Mouse (Mus musculus) intestine, embryonic 14.5 days (tissue): ENCODE data around the gene Tmem79. TPM values are rescaled to one million over a fixed set of nuclear protein-coding genes. Genes with fewer than 3 reads are reported as not detected.

Source experiments
- ATAC-seq: fragments of 200-750 bp; cut with Nextera tagmentation; replicated peaks from 2 replicates; pipeline ENCODE4 v1.8.0; 2017; ENCODE audit warnings: low read depth, moderate number of reproducible peaks, moderate TSS enrichment, moderate library complexity; ENCODE audit not compliant: low FRiP score, low TSS enrichment
- DNase-seq: peaks from one replicate; pipeline ENCODE4 v3.0.0-alpha.2; 2018; ENCODE audit warnings: low spot score
- H3K27ac ChIP-seq: fragments of 300-500 bp; sonication (generic); 2 replicates; pipeline ENCODE4 v1.5.1; 2014; ENCODE audit warnings: low read depth, mild to moderate bottlenecking, control low read depth
- H3K27me3 ChIP-seq: fragments of 300-500 bp; sonication (generic); replicated peaks from 2 replicates; pipeline ENCODE4 v1.6.1; 2014; ENCODE audit warnings: low read length, control low read depth; ENCODE audit not compliant: control insufficient read depth, insufficient read depth
- H3K36me3 ChIP-seq: fragments of 300-500 bp; sonication (generic); 2 replicates; pipeline ENCODE4 v1.6.1; 2014; ENCODE audit warnings: low read length, control low read depth; ENCODE audit not compliant: control insufficient read depth, insufficient read depth
- H3K4me1 ChIP-seq: fragments of 300-500 bp; sonication (generic); replicated peaks from 2 replicates; pipeline ENCODE4 v1.6.1; 2014; ENCODE audit warnings: low read length, control low read depth, mixed read lengths; ENCODE audit not compliant: control insufficient read depth, insufficient read depth
- H3K4me2 ChIP-seq: fragments of 300-500 bp; sonication (generic); 2 replicates; pipeline ENCODE4 v1.6.1; 2014; ENCODE audit warnings: low read length
- H3K4me3 ChIP-seq: fragments of 300-500 bp; sonication (generic); 2 replicates; pipeline ENCODE4 v1.5.1; 2014; ENCODE audit warnings: low read depth, low read length, control low read depth, mixed read lengths
- H3K9ac ChIP-seq: fragments of 300-500 bp; sonication (generic); 2 replicates; pipeline ENCODE4 v1.6.1; 2014; ENCODE audit warnings: mild to moderate bottlenecking, low read length
- H3K9me3 ChIP-seq: fragments of 300-500 bp; sonication (generic); 2 replicates; pipeline ENCODE4 v1.6.1; 2016; ENCODE audit warnings: low read length, control low read depth; ENCODE audit not compliant: control insufficient read depth
- WGBS: fragments of 180-500 bp; shearing (Covaris S2); extraction: QIAGEN DNeasy Blood & Tissue Kit; methylation state at CpG from one replicate; pipeline ENCODE4 v1.1.7; 2014; 5-methylcytosine and 5-hydroxymethylcytosine counted together
- polyA plus RNA-seq: library from polyadenylated mRNA; unstranded; fragments of >200 nt; fragmentation: Nextera tagmentation; extraction: Ambion mirVana; gene quantifications from 2 replicates; pipeline ENCODE4 v1.2.1, GENCODE M21; 2014

Tmem79 gene
- polyA plus RNA-seq, 1 experiment from 2014 or later = 17.3 TPM

DNA sequence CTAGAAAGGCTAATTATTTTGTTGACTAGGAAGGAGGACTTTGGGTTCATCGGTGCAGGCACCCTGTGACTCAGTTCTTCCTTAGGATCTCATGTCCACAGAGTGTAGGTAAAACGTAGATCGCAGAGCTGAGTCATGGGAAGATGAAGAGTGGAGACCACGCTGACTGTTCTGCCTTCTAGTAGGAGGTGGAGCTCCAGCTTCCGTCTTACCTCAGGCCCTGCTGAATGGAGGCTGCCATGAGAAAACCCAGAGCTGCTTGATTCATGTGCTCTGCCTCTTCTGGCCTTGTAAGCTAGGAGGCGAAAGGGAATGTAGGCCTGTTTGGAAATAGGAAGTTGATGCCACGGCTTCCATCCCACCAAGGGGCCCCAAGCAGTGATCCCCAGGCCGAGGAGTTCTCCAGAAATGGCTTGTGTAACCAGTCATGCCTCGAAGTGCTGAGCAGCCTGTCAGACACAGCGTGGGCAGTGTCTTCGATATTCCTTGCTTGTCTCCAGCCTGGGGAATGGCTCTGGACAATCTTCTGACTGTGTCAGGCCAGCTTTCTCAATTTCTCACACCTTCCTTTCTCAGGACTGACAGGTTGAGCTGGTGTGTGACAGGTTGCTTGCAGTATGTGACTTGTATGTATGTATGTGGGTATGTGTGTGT is 1.5 kb upstream of the Tmem79 start:
- ATAC-seq (no peak), DNase-seq (peak; percentile 61)
- Histone ChIP-seq H3K27ac (0 out of 2 replicates have a peak overlapping the region, but pooled peaks have one; percentile 3), H3K27me3 (no peaks in the 10 kb centered on the region), H3K9me3 (no peaks in the 10 kb centered on the region), H3K4me3 (0 out of 2 replicates have a peak overlapping the region, but pooled peaks have one; percentile 11), H3K4me2 (peak overlapping the region; percentile 55), H3K9ac (no peak overlapping the region), H3K36me3 (peaks cover 12% of the 10 kb centered on the region), H3K4me1 (peaks cover 12% of the 10 kb centered on the region)
- WGBS = 50% methylated on average over 11 of the region's 11 CpGs

DNA sequence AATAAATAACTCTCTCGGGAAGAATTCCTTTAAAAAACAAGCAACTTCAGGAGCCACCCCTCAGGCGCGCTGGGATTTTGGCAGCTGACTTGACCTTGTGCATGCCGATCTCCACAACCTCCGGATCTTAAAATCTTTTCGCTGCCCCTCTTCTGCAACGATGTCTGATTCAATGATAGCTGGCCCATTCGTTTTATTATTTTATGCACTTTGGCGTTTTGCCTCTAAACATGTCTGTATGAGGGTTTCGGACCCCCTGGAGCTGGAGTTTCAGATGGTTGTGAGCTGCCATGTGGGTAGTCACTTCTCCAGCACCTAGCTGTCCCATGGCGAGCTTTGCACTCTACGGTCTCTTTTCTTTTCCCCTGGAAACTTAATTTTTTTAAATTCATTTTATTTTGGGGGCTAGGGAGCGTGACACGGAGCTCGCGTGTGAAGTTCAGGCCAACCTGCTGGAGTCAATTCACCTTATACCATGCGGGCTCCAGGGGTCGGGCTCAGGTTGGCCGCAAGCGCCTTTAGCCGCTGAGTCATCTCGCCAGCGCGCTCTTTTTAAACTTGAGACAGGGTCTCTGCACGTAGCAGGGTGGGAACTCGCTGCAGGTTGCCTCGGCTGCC is 403 bp downstream of the Tmem79 start:
- Histone ChIP-seq H3K36me3 (no peaks in the 10 kb centered on the region), H3K9me3 (no peaks in the 10 kb centered on the region), H3K4me3 (peak overlapping the region; percentile 82), H3K27ac (peak overlapping the region; percentile 93), H3K9ac (peak overlapping the region; percentile 92), H3K4me1 (peaks cover 12% of the 10 kb centered on the region), H3K27me3 (no peaks in the 10 kb centered on the region), H3K4me2 (peak overlapping the region; percentile 83)
- ATAC-seq = peak; percentile 40; the same call in 1 of the 2 replicates
- no peak for DNase-seq
- WGBS = under 1% methylated on average over 27 of the region's 27 CpGs

DNA sequence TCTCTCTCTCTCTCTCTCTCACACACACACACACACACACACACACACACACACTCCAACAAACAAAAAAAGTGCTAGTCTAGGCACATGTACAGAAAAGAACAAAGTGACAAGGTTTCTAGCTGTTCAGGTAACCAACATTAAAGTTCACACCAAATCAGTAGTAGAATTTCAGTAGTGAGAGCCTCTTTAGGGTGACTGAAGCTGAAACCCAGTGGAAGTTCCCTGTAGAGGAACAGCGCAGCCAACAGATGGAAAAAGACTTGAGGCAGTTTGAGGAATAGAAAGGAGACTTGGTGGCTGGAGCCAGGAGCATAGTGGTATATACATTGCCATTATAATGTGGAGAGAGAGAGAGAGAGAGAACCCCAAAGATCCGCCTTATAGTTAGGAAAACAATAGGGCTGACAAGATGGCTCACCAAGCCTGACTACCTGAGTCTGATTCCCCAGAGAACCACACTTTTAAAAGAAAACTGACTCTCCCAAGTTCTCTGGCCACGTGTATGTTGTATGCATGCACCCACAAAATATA is 979 bp downstream of the Tmem79 start:
- H3K4me1 ChIP-seq = peaks cover 12% of the 10 kb centered on the region
- no peaks in the 10 kb centered on the region for H3K9me3 ChIP-seq
- ATAC-seq (no peak), DNase-seq (no peak)
- H3K36me3 ChIP-seq = no peaks in the 10 kb centered on the region
- peak overlapping the region; percentile 82 for H3K4me3 ChIP-seq
- peak overlapping the region; percentile 92 for H3K9ac ChIP-seq
- H3K4me2 ChIP-seq = peak overlapping the region; percentile 83
- no peaks in the 10 kb centered on the region for H3K27me3 ChIP-seq
- 43% methylated on average over 3 of the region's 3 CpGs for WGBS
- peak overlapping the region; percentile 93 for H3K27ac ChIP-seq

DNA sequence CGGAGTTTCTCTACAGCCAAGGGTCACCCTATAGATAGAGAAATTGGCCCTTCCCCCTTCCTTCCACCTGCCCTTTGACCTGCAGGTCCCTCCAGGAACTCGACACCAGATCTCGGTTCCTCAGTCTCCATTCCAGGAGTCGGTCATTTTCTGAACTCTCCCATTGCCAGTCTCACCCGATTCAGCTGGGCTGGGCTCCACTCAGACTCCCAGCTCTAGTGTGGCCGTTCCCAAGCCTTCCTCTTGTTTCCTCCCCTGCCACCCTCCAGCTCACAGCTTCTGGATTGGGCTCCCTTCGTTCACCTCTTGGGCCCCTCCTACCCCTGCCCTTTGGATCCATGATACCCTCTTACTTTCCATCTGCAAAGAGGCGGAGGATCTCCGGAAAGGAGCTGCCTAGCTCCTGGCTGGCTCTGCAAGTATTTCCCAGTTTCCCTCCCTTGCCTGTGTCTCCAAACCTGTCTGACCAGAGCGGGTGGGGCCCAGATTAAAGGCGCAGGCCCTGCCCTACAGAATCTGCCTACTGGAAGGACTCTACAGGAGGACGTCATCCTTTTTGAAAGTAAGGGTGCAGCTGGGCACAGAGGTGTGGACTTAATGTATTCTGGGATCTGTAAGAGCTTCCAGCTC is 1.8 kb downstream of the Tmem79 start:
- peaks cover 5% of the 10 kb centered on the region; the same call in 1 of the 2 replicates for H3K36me3 ChIP-seq
- peak overlapping the region; percentile 78 for H3K27ac ChIP-seq
- H3K9ac ChIP-seq = peak overlapping the region; percentile 27
- WGBS = 40% methylated on average over 12 of the region's 12 CpGs
- DNase-seq (peak; percentile 74), ATAC-seq (peak; percentile 16)
- no peaks in the 10 kb centered on the region for H3K9me3 ChIP-seq
- H3K4me1 ChIP-seq = peaks cover 12% of the 10 kb centered on the region
- H3K27me3 ChIP-seq = no peaks in the 10 kb centered on the region
- H3K4me3 ChIP-seq = peak overlapping the region; percentile 21
- H3K4me2 ChIP-seq = peak overlapping the region; percentile 83

DNA sequence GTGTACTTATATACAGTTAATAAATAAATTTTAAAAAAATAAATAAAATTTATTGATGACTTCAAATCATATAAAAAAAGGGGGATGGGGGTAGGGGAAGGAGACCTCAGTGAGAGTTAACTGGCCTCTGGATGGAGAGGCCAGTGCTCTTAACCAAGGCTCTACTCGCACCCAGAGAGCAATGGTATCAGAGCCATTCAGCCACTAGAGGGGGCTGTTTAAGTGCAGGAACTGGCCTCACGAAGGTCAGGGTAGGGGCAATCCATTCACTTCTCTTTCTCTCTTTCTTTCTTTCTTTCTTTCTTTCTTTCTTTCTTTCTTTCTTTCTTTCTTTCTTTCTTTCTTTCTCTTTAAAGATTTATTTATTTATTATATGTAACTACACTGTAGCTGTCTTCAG is 4.7 kb downstream of the Tmem79 start:
- DNase-seq (no peak), ATAC-seq (no peak)
- Histone ChIP-seq H3K4me2 (no peak overlapping the region), H3K4me1 (no peaks in the 10 kb centered on the region; the same call in none of the 2 replicates), H3K4me3 (no peak overlapping the region), H3K36me3 (peaks cover 23% of the 10 kb centered on the region; the same call in 1 of the 2 replicates), H3K27ac (no peak overlapping the region), H3K27me3 (no peaks in the 10 kb centered on the region), H3K9me3 (no peaks in the 10 kb centered on the region), H3K9ac (no peak overlapping the region)
- WGBS = 21% methylated on average over 2 of the region's 2 CpGs

DNA sequence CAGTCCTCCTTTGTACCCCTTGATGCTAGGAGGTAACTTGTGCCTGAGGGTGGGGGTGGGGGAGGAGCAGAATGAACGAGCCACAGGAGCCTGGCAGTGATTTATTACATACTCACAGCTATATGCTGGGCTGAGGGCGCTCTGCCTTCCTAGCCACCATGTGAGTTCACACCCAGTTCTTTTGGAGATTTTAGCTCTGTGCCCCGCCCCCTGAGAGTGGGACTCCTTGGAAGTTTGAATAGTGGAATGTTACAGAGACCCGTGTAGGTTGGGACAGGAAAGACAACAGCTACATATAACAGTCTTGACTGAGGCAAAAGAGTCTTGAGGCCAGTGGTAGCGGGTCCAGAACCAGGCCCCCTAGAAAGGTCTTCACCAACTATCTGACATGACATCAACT is 7.0 kb downstream of the Tmem79 start:
- no peak for DNase-seq
- ATAC-seq = no peak
- H3K9ac ChIP-seq = no peak overlapping the region
- H3K9me3 ChIP-seq = no peaks in the 10 kb centered on the region
- no peaks in the 10 kb centered on the region for H3K27me3 ChIP-seq
- no peak overlapping the region for H3K4me2 ChIP-seq
- no peak overlapping the region for H3K27ac ChIP-seq
- H3K36me3 ChIP-seq = peaks cover 23% of the 10 kb centered on the region; the same call in 1 of the 2 replicates
- WGBS = 58% methylated on average over 5 of the region's 5 CpGs
- no peak overlapping the region for H3K4me3 ChIP-seq
- peaks cover 10% of the 10 kb centered on the region for H3K4me1 ChIP-seq

DNA sequence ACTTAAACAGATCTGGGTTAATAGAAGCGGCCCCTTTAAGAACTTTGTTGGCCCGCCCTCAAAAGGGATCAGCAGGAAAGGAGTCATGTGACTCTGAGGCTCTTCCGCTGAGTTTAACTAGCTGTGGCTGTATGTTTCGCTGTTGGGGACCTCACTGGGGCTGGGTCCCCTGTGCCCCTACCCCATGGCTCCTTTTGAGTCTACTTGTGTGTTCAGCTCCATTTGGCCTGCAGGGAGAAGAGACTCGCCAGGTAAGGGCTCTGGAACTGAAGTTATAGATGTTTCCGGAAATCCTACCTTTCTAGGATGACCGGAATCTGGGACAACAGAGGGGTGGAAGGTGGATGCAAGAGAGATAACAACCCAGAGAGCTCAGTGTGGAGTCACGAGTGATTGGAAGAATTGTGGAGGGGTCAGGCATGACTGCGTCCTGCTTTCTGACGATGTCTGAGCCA is 11.0 kb downstream of the Tmem79 start, which contains the start of gene Glmp:
Glmp (plus strand) TSS at position 73 of the 455 bp plus-strand sequence.
- Histone ChIP-seq H3K36me3 (peaks cover 51% of the 10 kb centered on the region), H3K4me1 (peaks cover 10% of the 10 kb centered on the region), H3K27me3 (no peaks in the 10 kb centered on the region), H3K9me3 (no peaks in the 10 kb centered on the region), H3K4me3 (peak within 1 kb of the TSS; percentile 90), H3K9ac (peak within 1 kb of the TSS; percentile 81), H3K4me2 (peak within 1 kb of the TSS; percentile 94), H3K27ac (no peak within 1 kb of the TSS)
- ATAC-seq (peak; percentile 78), DNase-seq (peak; percentile 71)
- 2% methylated on average over 10 of the region's 10 CpGs for WGBS

DNA sequence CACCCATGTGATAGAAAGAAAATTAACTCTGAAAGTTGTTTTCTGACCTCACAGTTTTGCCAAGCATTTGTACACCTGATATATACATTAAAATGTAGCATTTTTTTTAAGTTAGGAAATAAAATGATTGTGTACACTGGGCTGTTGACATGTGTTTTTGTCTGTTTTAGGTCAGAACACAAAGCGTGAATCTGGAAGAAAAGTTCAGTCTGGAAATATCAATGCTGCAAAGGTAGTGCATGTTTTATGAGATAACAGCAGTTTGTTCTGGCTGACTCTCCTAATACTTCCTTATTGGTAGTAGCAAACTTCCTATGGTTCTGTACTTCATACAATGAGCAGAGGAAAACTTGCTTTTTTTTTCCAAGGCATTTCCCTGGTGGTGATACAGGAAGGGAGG is 36.8 kb downstream of the Tmem79 start:
- H3K36me3 ChIP-seq = peaks cover 51% of the 10 kb centered on the region
- H3K4me3 ChIP-seq = no peak overlapping the region
- DNase-seq (no peak), ATAC-seq (no peak)
- no peak overlapping the region for H3K27ac ChIP-seq
- H3K4me2 ChIP-seq = no peak overlapping the region
- H3K9me3 ChIP-seq = no peaks in the 10 kb centered on the region
- H3K9ac ChIP-seq = no peak overlapping the region
- peaks cover 14% of the 10 kb centered on the region for H3K4me1 ChIP-seq
- H3K27me3 ChIP-seq = no peaks in the 10 kb centered on the region
- WGBS = 86% methylated on average over 1 of the region's 1 CpGs
